Mouse (Mus musculus): ENCODE measurements around the gene Scube3. TPM values are rescaled to one million over a fixed set of nuclear protein-coding genes. Genes with fewer than 3 reads are reported as not detected.

Scube3 gene
- total and polyA plus RNA-seq, 3 experiments: 0.99 to 1.6 (median 1.0) TPM

- 82% methylated on average over 8 of the region's 8 CpGs for WGBS
- Histone ChIP-seq H3K9ac (ENCODE audit: low read depth, low read length) (peak overlapping the region; percentile 82), H3K4me3 (peak overlapping the region; percentile 71), H3K27me3 (ENCODE audit: control insufficient read depth, insufficient read depth, low read length) (no peaks in the 10 kb centered on the region), H3K36me3 (ENCODE audit: control insufficient read depth, insufficient read depth, low read length) (no peaks in the 10 kb centered on the region), H3K79me2 (replicated peaks; ENCODE audit: control insufficient read depth, insufficient read depth, low read length) (no peaks in the 10 kb centered on the region), H3K27ac (peak overlapping the region; percentile 85), H3K4me1 (ENCODE audit: control insufficient read depth, insufficient read depth, low read length) (peaks cover 2% of the 10 kb centered on the region; the same call in 1 of the 2 replicates)
- no peak for DNase-seq
- TF ChIP-seq EP300 (IDR thresholded peaks at IDR 0.05; ENCODE audit: insufficient read depth, low read depth, low read length): no peak
- no peak for TF ChIP-seq CTCF (IDR thresholded peaks at IDR 0.05)
- TF ChIP-seq POLR2A (IDR thresholded peaks at IDR 0.05; ENCODE audit: insufficient read depth, low read depth, low read length): no peak
- intact Hi-C loops (cut with DNase I): loop anchor here (1.0 to 10.0 kb wide), 2 partner anchors 160 to 317 kb away; no protein-coding TSS in a partner anchor
Observed at GRCm38 (mm10) chr17:28208314-28208612, 66.3 kb downstream of the Scube3 start.

GRCm38 (mm10) chr17:28209457-28210110 lies 67.6 kb downstream of the Scube3 start:
- no peak overlapping the region for H3K4me3 ChIP-seq
- no peak overlapping the region for H3K9ac ChIP-seq (ENCODE audit: low read depth, low read length)
- no peak for TF ChIP-seq CTCF (IDR thresholded peaks at IDR 0.05)
- no peak for TF ChIP-seq POLR2A (IDR thresholded peaks at IDR 0.05; ENCODE audit: insufficient read depth, low read depth, low read length)
- no peak for TF ChIP-seq EP300 (IDR thresholded peaks at IDR 0.05; ENCODE audit: insufficient read depth, low read depth, low read length)
- H3K36me3 ChIP-seq (ENCODE audit: control insufficient read depth, insufficient read depth, low read length): no peaks in the 10 kb centered on the region
- peaks cover 2% of the 10 kb centered on the region; the same call in 1 of the 2 replicates for H3K4me1 ChIP-seq (ENCODE audit: control insufficient read depth, insufficient read depth, low read length)
- WGBS: 56% methylated on average over 4 of the region's 4 CpGs
- H3K27me3 ChIP-seq (ENCODE audit: control insufficient read depth, insufficient read depth, low read length): no peaks in the 10 kb centered on the region
- no peak for DNase-seq
- no peaks in the 10 kb centered on the region for H3K79me2 ChIP-seq (replicated peaks; ENCODE audit: control insufficient read depth, insufficient read depth, low read length)
- intact Hi-C loops (cut with DNase I): loop anchor here (10.0 kb wide), 1 partner anchor 315 kb away; no protein-coding TSS in a partner anchor
- H3K27ac ChIP-seq: no peak overlapping the region

GRCm38 (mm10) chr17:28211921-28212341 lies 70.0 kb downstream of the Scube3 start:
- Histone ChIP-seq H3K9ac (ENCODE audit: low read depth, low read length) (no peak overlapping the region), H3K27ac (no peak overlapping the region), H3K27me3 (ENCODE audit: control insufficient read depth, insufficient read depth, low read length) (no peaks in the 10 kb centered on the region), H3K4me1 (ENCODE audit: control insufficient read depth, insufficient read depth, low read length) (peaks cover 2% of the 10 kb centered on the region; the same call in 1 of the 2 replicates), H3K79me2 (replicated peaks; ENCODE audit: control insufficient read depth, insufficient read depth, low read length) (no peaks in the 10 kb centered on the region), H3K36me3 (ENCODE audit: control insufficient read depth, insufficient read depth, low read length) (no peaks in the 10 kb centered on the region), H3K4me3 (no peak overlapping the region)
- DNase-seq: peak in 1 of 2 experiments; percentile 36
- TF ChIP-seq EP300 (IDR thresholded peaks at IDR 0.05; ENCODE audit: insufficient read depth, low read depth, low read length) (no peak), POLR2A (IDR thresholded peaks at IDR 0.05; ENCODE audit: insufficient read depth, low read depth, low read length) (no peak), CTCF (IDR thresholded peaks at IDR 0.05) (no peak)
- intact Hi-C loops (cut with DNase I): no loop called here
- 52% methylated on average over 6 of the region's 6 CpGs for WGBS

GRCm38 (mm10) chr17:28212391-28212790 lies 70.5 kb downstream of the Scube3 start:
- TF ChIP-seq EP300 (IDR thresholded peaks at IDR 0.05; ENCODE audit: insufficient read depth, low read depth, low read length) (no peak), POLR2A (IDR thresholded peaks at IDR 0.05; ENCODE audit: insufficient read depth, low read depth, low read length) (no peak), CTCF (IDR thresholded peaks at IDR 0.05) (no peak)
- H3K27ac ChIP-seq: no peak overlapping the region
- no peaks in the 10 kb centered on the region for H3K36me3 ChIP-seq (ENCODE audit: control insufficient read depth, insufficient read depth, low read length)
- no peaks in the 10 kb centered on the region for H3K79me2 ChIP-seq (replicated peaks; ENCODE audit: control insufficient read depth, insufficient read depth, low read length)
- DNase-seq: no peak
- H3K9ac ChIP-seq (ENCODE audit: low read depth, low read length): no peak overlapping the region
- intact Hi-C loops (cut with DNase I): no loop called here
- 76% methylated on average over 9 of the region's 9 CpGs for WGBS
- H3K4me1 ChIP-seq (ENCODE audit: control insufficient read depth, insufficient read depth, low read length): peaks cover under 1% of the 10 kb centered on the region; the same call in 1 of the 2 replicates
- H3K4me3 ChIP-seq: no peak overlapping the region
- no peaks in the 10 kb centered on the region for H3K27me3 ChIP-seq (ENCODE audit: control insufficient read depth, insufficient read depth, low read length)

- no peak overlapping the region for H3K9ac ChIP-seq (ENCODE audit: low read depth, low read length)
- H3K36me3 ChIP-seq (ENCODE audit: control insufficient read depth, insufficient read depth, low read length): no peaks in the 10 kb centered on the region
- H3K79me2 ChIP-seq (replicated peaks; ENCODE audit: control insufficient read depth, insufficient read depth, low read length): no peaks in the 10 kb centered on the region
- 30% methylated on average over 4 of the region's 4 CpGs for WGBS
- intact Hi-C loops (cut with DNase I): no loop called here
- no peak for DNase-seq
- H3K27me3 ChIP-seq (ENCODE audit: control insufficient read depth, insufficient read depth, low read length): no peaks in the 10 kb centered on the region
- TF ChIP-seq EP300 (IDR thresholded peaks at IDR 0.05; ENCODE audit: insufficient read depth, low read depth, low read length): no peak
- TF ChIP-seq CTCF (IDR thresholded peaks at IDR 0.05): peak; percentile 38
- H3K4me1 ChIP-seq (ENCODE audit: control insufficient read depth, insufficient read depth, low read length): no peaks in the 10 kb centered on the region
- no peak overlapping the region for H3K27ac ChIP-seq
- no peak overlapping the region for H3K4me3 ChIP-seq
Observed at GRCm38 (mm10) chr17:28213236-28213635, 71.3 kb downstream of the Scube3 start.

- no peaks in the 10 kb centered on the region for H3K4me1 ChIP-seq (ENCODE audit: control insufficient read depth, insufficient read depth, low read length)
- no peaks in the 10 kb centered on the region for H3K27me3 ChIP-seq (ENCODE audit: control insufficient read depth, insufficient read depth, low read length)
- no peak overlapping the region for H3K27ac ChIP-seq
- no peaks in the 10 kb centered on the region for H3K79me2 ChIP-seq (replicated peaks; ENCODE audit: control insufficient read depth, insufficient read depth, low read length)
- no peaks in the 10 kb centered on the region for H3K36me3 ChIP-seq (ENCODE audit: control insufficient read depth, insufficient read depth, low read length)
- 86% methylated on average over 9 of the region's 9 CpGs for WGBS
- DNase-seq: no peak
- TF ChIP-seq POLR2A (IDR thresholded peaks at IDR 0.05; ENCODE audit: insufficient read depth, low read depth, low read length) (no peak), EP300 (IDR thresholded peaks at IDR 0.05; ENCODE audit: insufficient read depth, low read depth, low read length) (no peak), CTCF (IDR thresholded peaks at IDR 0.05) (no peak)
- H3K4me3 ChIP-seq: no peak overlapping the region
- intact Hi-C loops (cut with DNase I): no loop called here
- no peak overlapping the region for H3K9ac ChIP-seq (ENCODE audit: low read depth, low read length)
Observed at GRCm38 (mm10) chr17:28216791-28217190, 74.8 kb downstream of the Scube3 start.

All from heart, adult 2 months (tissue).